9 mouse cellular contexts compared by ENCODE assay signal in genomic region chr11:43775469-43776323, GRCm38 (mm10). TPM values are rescaled to one million over a fixed set of nuclear protein-coding genes. Genes with fewer than 3 reads are reported as not detected.
DNase-seq lines count a peak whose midpoint lies in the region; ATAC-seq and TF ChIP-seq lines count a peak whose summit lies in the region.
"Had no signal": no experiment of that assay in that cellular context is flagged by ENCODE, and none has a peak within 500 bp of the region (broad histone marks: within the 10 kb centered on the region; RNA-seq: fewer than 3 reads in every experiment).

No protein-coding gene starts in this region.

- H3K36me3 ChIP-seq in megakaryocyte, embryonic 14.5 days (replicated peaks; ENCODE audit: low read length), result no peaks in the 10 kb centered on the region
- H3K36me3 ChIP-seq in limb, embryonic 14.5 days (ENCODE audit: control insufficient read depth, insufficient read depth, low read length), result no peaks in the 10 kb centered on the region
- no peaks in the 10 kb centered on the region for H3K36me3 ChIP-seq in neural tube, embryonic 12.5 days

- H3K4me2 ChIP-seq in limb, embryonic 14.5 days (replicated peaks; ENCODE audit: low read depth, low read length, severe bottlenecking), result peak overlapping the region; percentile 78
- peak overlapping the region; percentile 73 for H3K4me2 ChIP-seq in neural tube, embryonic 12.5 days (replicated peaks)

- peak overlapping the region; percentile 46 for H3K4me3 ChIP-seq in megakaryocyte, embryonic 14.5 days (replicated peaks)
- peak overlapping the region; percentile 43 for H3K4me3 ChIP-seq in limb, embryonic 14.5 days (replicated peaks; ENCODE audit: low read length)
- peak overlapping the region; percentile 39 for H3K4me3 ChIP-seq in neural tube, embryonic 12.5 days

- 13% methylated on average over 57 of the region's 63 CpGs for WGBS in limb, embryonic 14.5 days
- 13% methylated on average over 63 of the region's 63 CpGs for WGBS in neural tube, embryonic 12.5 days

- peaks cover 6% of the 10 kb centered on the region for H3K4me1 ChIP-seq in megakaryocyte, embryonic 14.5 days
- 0 out of 2 replicates have a peak, but pooled peaks cover 3% of the 10 kb centered on the region for H3K4me1 ChIP-seq in limb, embryonic 14.5 days (ENCODE audit: control insufficient read depth, insufficient read depth, low read length)
- peaks cover 7% of the 10 kb centered on the region for H3K4me1 ChIP-seq in neural tube, embryonic 12.5 days

- H3K27ac ChIP-seq in limb, embryonic 14.5 days (replicated peaks; ENCODE audit: low read depth, low read length), result no peak overlapping the region
- H3K27ac ChIP-seq in neural tube, embryonic 12.5 days, result no peak overlapping the region
- H3K27ac ChIP-seq: macrophage had no signal

- H3K27me3 ChIP-seq in megakaryocyte, embryonic 14.5 days (replicated peaks), result peaks cover 57% of the 10 kb centered on the region
- H3K27me3 ChIP-seq in limb, embryonic 14.5 days (ENCODE audit: control insufficient read depth, insufficient read depth, low read length), result peaks cover 17% of the 10 kb centered on the region
- H3K27me3 ChIP-seq in neural tube, embryonic 12.5 days (replicated peaks), result peaks cover 14% of the 10 kb centered on the region

- no peak for ATAC-seq in megakaryocyte, adult 5-6 weeks (ENCODE audit: poor library complexity, severe bottlenecking)
- ATAC-seq in hematopoietic stem cell, adult 5-6 weeks (replicated peaks in 1 of 2; ENCODE audit: insufficient read depth in 1 of 2, low FRiP score in 2 of 2, low TSS enrichment in 1 of 2, low read depth in 1 of 2, poor library complexity in 2 of 2, severe bottlenecking in 2 of 2), result peak; percentile 54 to 71; a peak in 3 of 4 replicates
- ATAC-seq in limb, embryonic 14.5 days (ENCODE audit: low FRiP score, low read depth), result no peak; the same call in 1 of the 2 replicates
- ATAC-seq in neural tube, embryonic 12.5 days (ENCODE audit: low FRiP score, low read depth), result peak; percentile 70

- peak overlapping the region; percentile 51 for H3K9ac ChIP-seq in limb, embryonic 14.5 days (ENCODE audit: low read depth, low read length, severe bottlenecking)
- peak overlapping the region; percentile 52 for H3K9ac ChIP-seq in neural tube, embryonic 12.5 days

- no peak for TF ChIP-seq POLR2A in limb, embryonic 14.5 days (IDR thresholded peaks at IDR 0.05; ENCODE audit: borderline replicate concordance, extremely low read depth, insufficient read depth, insufficient read length)

- peaks cover 5% of the 10 kb centered on the region; the same call in 1 of the 2 replicates for H3K9me3 ChIP-seq in megakaryocyte, embryonic 14.5 days
- H3K9me3 ChIP-seq in limb, embryonic 14.5 days (ENCODE audit: control insufficient read depth, low read length), result no peaks in the 10 kb centered on the region
- no peaks in the 10 kb centered on the region for H3K9me3 ChIP-seq in neural tube, embryonic 12.5 days

- peak; percentile 59 for DNase-seq in embryo, embryonic 11 days
- DNase-seq in limb, embryonic 14.5 days (ENCODE audit: low spot score), result no peak
- DNase-seq in frontal cortex, postnatal 10 days (ENCODE audit: low spot score in 2 of 2), result no peak
- no peak for DNase-seq in cerebellum, adult 9-11 months

RNA-seq across cellular contexts. Expression of gene Ttc1, which starts 27.9 kb away (rescaled TPM):
- polyA plus RNA-seq in megakaryocyte, embryonic 14.5 days (2012; ENCODE audit: insufficient read depth, low replicate concordance), result 19.9 TPM in 1 of 2 replicates, not detected in the other
- 32.1 and 37.8 TPM in 2 replicates for total RNA-seq in megakaryocyte, adult 5-6 weeks (2015)
- 56.4 and 65.2 TPM in 2 replicates for total RNA-seq in megakaryocyte, adult 5-6 weeks (2017)
- 68.7 and 101 TPM in 2 replicates for total RNA-seq in hematopoietic stem cell, adult 5-6 weeks (2017)
- polyA plus RNA-seq in limb, embryonic 14.5 days (2012; rRNA removed), result 28.6 and 40.8 TPM in 2 replicates
- 61.1 and 66.3 TPM in 2 replicates for polyA plus RNA-seq in limb, embryonic 14.5 days (2014; fragmentation: Nextera tagmentation; extraction: Ambion mirVana)
- 80.7 and 92.9 TPM in 2 replicates for polyA plus RNA-seq in neural tube, embryonic 12.5 days (2016; fragmentation: Nextera tagmentation; extraction: Ambion mirVana)

Comparison
In these comparisons a context has a peak if more than half of its experiments do, and no peak if none do; other contexts are left out.
1. ATAC-seq: peak in hematopoietic stem cell, adult 5-6 weeks (2 of 2) and neural tube, embryonic 12.5 days (single experiment); none in megakaryocyte, adult 5-6 weeks (single experiment) and limb, embryonic 14.5 days (single experiment).
2. Peak in every context shown above with its lines, with median percentiles within 50 percentile points of each other: H3K4me3 ChIP-seq.